Mouse (Mus musculus): Measurements from ENCODE around the gene Ncaph.

GRCm38 (mm10) chr2:127121591-127122235 lies 12.0 kb downstream of the Ncaph start:
- TF ChIP-seq TCF12 (IDR thresholded peaks at IDR 0.05; ENCODE audit: insufficient read depth, poor library complexity, severe bottlenecking) (no peak), POLR2A (IDR thresholded peaks at IDR 0.05; ENCODE audit: insufficient read length, low read depth) (no peak), E2F4 (IDR thresholded peaks at IDR 0.05; ENCODE audit: insufficient read depth) (no peak), MYOD1 (IDR thresholded peaks at IDR 0.05; ENCODE audit: control insufficient read depth in 1 of 3, insufficient read length in 2 of 3, low read depth in 2 of 3) (no peak), USF1 (IDR thresholded peaks at IDR 0.05; ENCODE audit: low read depth) (no peak), SRF (IDR thresholded peaks at IDR 0.05; ENCODE audit: control insufficient read depth, insufficient read length, low read depth) (no peak), CEBPB (IDR thresholded peaks at IDR 0.05; ENCODE audit: insufficient read depth, poor library complexity, severe bottlenecking) (no peak), TCF3 (IDR thresholded peaks at IDR 0.05; ENCODE audit: insufficient read length, low read depth) (no peak), MAX (IDR thresholded peaks at IDR 0.05; ENCODE audit: low read depth) (no peak)

All from myocyte (in vitro differentiated cells).